Mouse (Mus musculus): Measurements from ENCODE around the gene Itpr1. TPM values are rescaled to one million over a fixed set of nuclear protein-coding genes. Genes with fewer than 3 reads are reported as not detected.

Gene Itpr1
- polyA plus RNA-seq, 1 experiment from 2014 or later, result 3.5 TPM

- Histone ChIP-seq H3K4me3 (ENCODE audit: low read depth, low read length) (no peak overlapping the region), H3K9ac (replicated peaks; ENCODE audit: low read depth, low read length) (no peak overlapping the region), H3K27me3 (ENCODE audit: control insufficient read depth, insufficient read depth, low read length) (no peaks in the 10 kb centered on the region), H3K36me3 (ENCODE audit: control insufficient read depth, insufficient read depth, low read length) (no peaks in the 10 kb centered on the region), H3K4me2 (ENCODE audit: low read depth, low read length) (no peak overlapping the region), H3K27ac (ENCODE audit: low read depth, low read length) (no peak overlapping the region), H3K9me3 (ENCODE audit: control insufficient read depth, low read length) (no peaks in the 10 kb centered on the region), H3K4me1 (ENCODE audit: control insufficient read depth, insufficient read depth, low read length) (no peaks in the 10 kb centered on the region)
- no peak for ATAC-seq (ENCODE audit: low read depth)
- WGBS, result 83% methylated on average over 6 of the region's 6 CpGs
These were observed 364.2 kb downstream of the Itpr1 start for GRCm38 (mm10) chr6:108577056-108577455.

- Histone ChIP-seq H3K36me3 (ENCODE audit: control insufficient read depth, insufficient read depth, low read length) (no peaks in the 10 kb centered on the region), H3K27ac (ENCODE audit: low read depth, low read length) (no peak overlapping the region), H3K4me2 (ENCODE audit: low read depth, low read length) (no peak overlapping the region), H3K9me3 (ENCODE audit: control insufficient read depth, low read length) (no peaks in the 10 kb centered on the region), H3K4me3 (ENCODE audit: low read depth, low read length) (no peak overlapping the region), H3K4me1 (ENCODE audit: control insufficient read depth, insufficient read depth, low read length) (no peaks in the 10 kb centered on the region), H3K27me3 (ENCODE audit: control insufficient read depth, insufficient read depth, low read length) (no peaks in the 10 kb centered on the region), H3K9ac (replicated peaks; ENCODE audit: low read depth, low read length) (no peak overlapping the region)
- ATAC-seq (ENCODE audit: low read depth), result no peak
- 87% methylated on average over 3 of the region's 3 CpGs for WGBS
These were observed 375.5 kb downstream of the Itpr1 start for GRCm38 (mm10) chr6:108588426-108588825.

GRCm38 (mm10) chr6:108592227-108592626 is 379.3 kb downstream of the Itpr1 start:
- 76% methylated on average over 8 of the region's 8 CpGs for WGBS
- Histone ChIP-seq H3K27ac (ENCODE audit: low read depth, low read length) (no peak overlapping the region), H3K9ac (replicated peaks; ENCODE audit: low read depth, low read length) (no peak overlapping the region)

GRCm38 (mm10) chr6:108592636-108593035 is 379.7 kb downstream of the Itpr1 start:
- no peak overlapping the region for H3K27ac ChIP-seq (ENCODE audit: low read depth, low read length)
- H3K9me3 ChIP-seq (ENCODE audit: control insufficient read depth, low read length), result no peaks in the 10 kb centered on the region
- no peaks in the 10 kb centered on the region for H3K4me1 ChIP-seq (ENCODE audit: control insufficient read depth, insufficient read depth, low read length)
- H3K27me3 ChIP-seq (ENCODE audit: control insufficient read depth, insufficient read depth, low read length), result no peaks in the 10 kb centered on the region
- no peaks in the 10 kb centered on the region for H3K36me3 ChIP-seq (ENCODE audit: control insufficient read depth, insufficient read depth, low read length)
- 85% methylated on average over 6 of the region's 6 CpGs for WGBS
- no peak for ATAC-seq (ENCODE audit: low read depth)
- H3K4me2 ChIP-seq (ENCODE audit: low read depth, low read length), result no peak overlapping the region
- no peak overlapping the region for H3K4me3 ChIP-seq (ENCODE audit: low read depth, low read length)
- H3K9ac ChIP-seq (replicated peaks; ENCODE audit: low read depth, low read length), result no peak overlapping the region

More at GRCm38 (mm10) chr6:108592227-108592626, 379.3 kb downstream of the Itpr1 start:
- Histone ChIP-seq H3K36me3 (ENCODE audit: control insufficient read depth, insufficient read depth, low read length) (no peaks in the 10 kb centered on the region), H3K4me1 (ENCODE audit: control insufficient read depth, insufficient read depth, low read length) (no peaks in the 10 kb centered on the region), H3K27me3 (ENCODE audit: control insufficient read depth, insufficient read depth, low read length) (no peaks in the 10 kb centered on the region), H3K4me3 (ENCODE audit: low read depth, low read length) (no peak overlapping the region), H3K4me2 (ENCODE audit: low read depth, low read length) (no peak overlapping the region), H3K9me3 (ENCODE audit: control insufficient read depth, low read length) (no peaks in the 10 kb centered on the region)
- ATAC-seq (ENCODE audit: low read depth), result no peak

- no peak overlapping the region for H3K4me3 ChIP-seq (ENCODE audit: low read depth, low read length)
- H3K9me3 ChIP-seq (ENCODE audit: control insufficient read depth, low read length), result no peaks in the 10 kb centered on the region
- ATAC-seq (ENCODE audit: low read depth), result no peak
- no peaks in the 10 kb centered on the region for H3K36me3 ChIP-seq (ENCODE audit: control insufficient read depth, insufficient read depth, low read length)
- no peak overlapping the region for H3K4me2 ChIP-seq (ENCODE audit: low read depth, low read length)
- H3K9ac ChIP-seq (replicated peaks; ENCODE audit: low read depth, low read length), result no peak overlapping the region
- no peaks in the 10 kb centered on the region for H3K4me1 ChIP-seq (ENCODE audit: control insufficient read depth, insufficient read depth, low read length)
- WGBS, result 86% methylated on average over 5 of the region's 5 CpGs
- no peaks in the 10 kb centered on the region for H3K27me3 ChIP-seq (ENCODE audit: control insufficient read depth, insufficient read depth, low read length)
- no peak overlapping the region for H3K27ac ChIP-seq (ENCODE audit: low read depth, low read length)
These were observed 381.4 kb downstream of the Itpr1 start for GRCm38 (mm10) chr6:108594171-108594841.

GRCm38 (mm10) chr6:108598691-108599090 is 385.8 kb downstream of the Itpr1 start:
- H3K9me3 ChIP-seq (ENCODE audit: control insufficient read depth, low read length), result no peaks in the 10 kb centered on the region
- H3K4me2 ChIP-seq (ENCODE audit: low read depth, low read length), result no peak overlapping the region
- no peak overlapping the region for H3K4me3 ChIP-seq (ENCODE audit: low read depth, low read length)
- WGBS, result 77% methylated on average over 4 of the region's 4 CpGs
- H3K4me1 ChIP-seq (ENCODE audit: control insufficient read depth, insufficient read depth, low read length), result no peaks in the 10 kb centered on the region
- no peaks in the 10 kb centered on the region for H3K27me3 ChIP-seq (ENCODE audit: control insufficient read depth, insufficient read depth, low read length)
- no peak overlapping the region for H3K27ac ChIP-seq (ENCODE audit: low read depth, low read length)
- H3K36me3 ChIP-seq (ENCODE audit: control insufficient read depth, insufficient read depth, low read length), result no peaks in the 10 kb centered on the region
- no peak for ATAC-seq (ENCODE audit: low read depth)
- no peak overlapping the region for H3K9ac ChIP-seq (replicated peaks; ENCODE audit: low read depth, low read length)

GRCm38 (mm10) chr6:108599317-108599716 is 386.4 kb downstream of the Itpr1 start:
- ATAC-seq (ENCODE audit: low read depth), result no peak
- Histone ChIP-seq H3K4me1 (ENCODE audit: control insufficient read depth, insufficient read depth, low read length) (no peaks in the 10 kb centered on the region), H3K9ac (replicated peaks; ENCODE audit: low read depth, low read length) (no peak overlapping the region), H3K4me2 (ENCODE audit: low read depth, low read length) (no peak overlapping the region), H3K4me3 (ENCODE audit: low read depth, low read length) (no peak overlapping the region), H3K27me3 (ENCODE audit: control insufficient read depth, insufficient read depth, low read length) (no peaks in the 10 kb centered on the region), H3K36me3 (ENCODE audit: control insufficient read depth, insufficient read depth, low read length) (no peaks in the 10 kb centered on the region), H3K9me3 (ENCODE audit: control insufficient read depth, low read length) (no peaks in the 10 kb centered on the region), H3K27ac (ENCODE audit: low read depth, low read length) (no peak overlapping the region)
- WGBS, result 81% methylated on average over 2 of the region's 2 CpGs

Small RNA genes lying within 50 kb of the gene (microRNA-seq; reads per million reads assigned to microRNA genes)
- not detected for gene Mir7661

Other genes with a start within 250 kb of the Itpr1 start
- gene Setmar, start 148.1 kb upstream of the Itpr1 start, polyA plus RNA-seq (2014; fragmentation: Nextera tagmentation; extraction: Ambion mirVana), result 5.6 and 6.2 TPM in 2 replicates
- gene Sumf1, start 27.5 kb upstream of the Itpr1 start, polyA plus RNA-seq (2014; fragmentation: Nextera tagmentation; extraction: Ambion mirVana), result 9.3 and 12.0 TPM in 2 replicates